Mouse (Mus musculus) liver, adult 2 months (tissue): Measurements from ENCODE around the gene Gucy2g.

Source experiments
- CTCF ChIP-seq: fragments of 200-500 bp; IDR thresholded peaks from 2 replicates; pipeline ENCODE4 v1.5.1; 2011; ENCODE audit warnings: low read depth, low read length, control low read depth
- POLR2A ChIP-seq: fragments of 200-500 bp; IDR thresholded peaks from 2 replicates; pipeline ENCODE4 v1.6.1; 2011; ENCODE audit warnings: low read length, control low read depth; ENCODE audit not compliant: insufficient read depth; ENCODE audit errors: extremely low read depth

DNA sequence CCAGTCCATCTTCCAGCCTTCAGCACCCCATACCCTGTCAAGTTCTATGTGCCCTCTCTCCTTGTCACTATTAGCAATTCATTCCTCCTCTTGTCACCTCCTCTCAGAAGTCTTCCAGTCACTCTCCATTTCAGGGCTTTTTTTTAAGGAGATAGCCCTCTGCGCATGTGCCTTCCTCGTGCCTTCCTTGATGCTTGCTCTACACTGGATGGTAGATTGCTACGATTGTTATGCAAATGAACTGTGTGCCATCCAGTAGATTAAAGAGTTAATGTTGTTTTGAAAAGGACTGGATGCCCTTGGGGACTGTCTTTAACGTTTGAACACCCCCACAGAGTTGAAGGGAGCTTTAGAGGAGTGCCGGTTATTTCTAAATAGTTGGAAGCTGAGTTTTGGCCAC is 14.4 kb downstream of the Gucy2g start:
- TF ChIP-seq CTCF (no peak), POLR2A (no peak)
